ENCODE assay signal across 9 mouse cellular contexts in genomic region chr9:20812537-20813271, GRCm38 (mm10). TPM values are rescaled to one million over a fixed set of nuclear protein-coding genes. Genes with fewer than 3 reads are reported as not detected.
A peak's percentile ranks its signal among the peaks of the same experiment; 100 is the strongest.
DNase-seq lines count a peak whose midpoint lies in the region; ATAC-seq and TF ChIP-seq lines count a peak whose summit lies in the region.
"Had no signal": no experiment of that assay in that cellular context is flagged by ENCODE, and none has a peak within 500 bp of the region (broad histone marks: within the 10 kb centered on the region; RNA-seq: fewer than 3 reads in every experiment).

No protein-coding gene starts in this region.

- H3K27ac ChIP-seq in intestine, embryonic 15.5 days: no peak overlapping the region
- H3K27ac ChIP-seq in neural tube, embryonic 12.5 days: no peak overlapping the region
- H3K27ac ChIP-seq in layer of hippocampus, adult 2 months: no peak overlapping the region

- no peak overlapping the region for H3K4me3 ChIP-seq in intestine, embryonic 15.5 days (replicated peaks)
- no peak overlapping the region for H3K4me3 ChIP-seq in neural tube, embryonic 12.5 days
- H3K4me3 ChIP-seq in layer of hippocampus, adult 2 months: no peak overlapping the region

- peak; percentile 38; the same call in 1 of the 2 replicates for ATAC-seq in intestine, embryonic 15.5 days
- ATAC-seq in neural tube, embryonic 12.5 days (ENCODE audit: low FRiP score, low read depth): no peak

- TF ChIP-seq CTCF in layer of hippocampus, adult 2 months (conservative IDR thresholded peaks at IDR 0.05): no peak

- DNase-seq in ovary, postnatal 36 days (ENCODE audit: low spot score): peak; percentile 45
- DNase-seq in ovary, postnatal 14 days (ENCODE audit: low spot score): no peak
- DNase-seq in adrenal gland, adult 2 months: peak; percentile 91
- DNase-seq in gastrocnemius, adult 8-10 months (ENCODE audit: low spot score in 2 of 2): peak; percentile 34 to 36
- no peak for DNase-seq in layer of hippocampus, adult 2 months (ENCODE audit: low spot score in 2 of 2)
- no peak for DNase-seq in left cerebral cortex, postnatal 36 days (ENCODE audit: low spot score in 2 of 2)

- no peaks in the 10 kb centered on the region for H3K36me3 ChIP-seq in intestine, embryonic 15.5 days
- no peaks in the 10 kb centered on the region for H3K36me3 ChIP-seq in neural tube, embryonic 12.5 days

- H3K27me3 ChIP-seq in intestine, embryonic 15.5 days (replicated peaks): peaks cover 20% of the 10 kb centered on the region
- no peaks in the 10 kb centered on the region; the same call in 1 of the 2 replicates for H3K27me3 ChIP-seq in neural tube, embryonic 12.5 days (replicated peaks)

- H3K4me1 ChIP-seq in intestine, embryonic 15.5 days (replicated peaks): peaks cover 9% of the 10 kb centered on the region
- peaks cover 12% of the 10 kb centered on the region for H3K4me1 ChIP-seq in neural tube, embryonic 12.5 days

- 12% methylated on average over 19 of the region's 19 CpGs for WGBS in intestine, embryonic 15.5 days
- 14% methylated on average over 19 of the region's 19 CpGs for WGBS in neural tube, embryonic 12.5 days

- intact Hi-C loops in left cerebral cortex, postnatal 36 days (cut with DNase I): no loop called here

- no peaks in the 10 kb centered on the region for H3K9me3 ChIP-seq in intestine, embryonic 15.5 days
- no peaks in the 10 kb centered on the region for H3K9me3 ChIP-seq in neural tube, embryonic 12.5 days

- peak overlapping the region; percentile 41; the same call in 1 of the 2 replicates for H3K4me2 ChIP-seq in intestine, embryonic 15.5 days (replicated peaks)
- peak overlapping the region; percentile 20; the same call in 1 of the 2 replicates for H3K4me2 ChIP-seq in neural tube, embryonic 12.5 days (replicated peaks)

- H3K9ac ChIP-seq in intestine, embryonic 15.5 days: no peak overlapping the region
- H3K9ac ChIP-seq in neural tube, embryonic 12.5 days: no peak overlapping the region

RNA-seq across cellular contexts. Expression of gene Col5a3, which starts 2.2 kb away (rescaled TPM):
- total RNA-seq in adrenal gland, adult 2 months (2021): 100 to 1,000 TPM in 1 of 2 experiments, 10 to 100 TPM in 1; 78.4 to 293 TPM
- 108 and 110 TPM in 2 replicates for polyA plus RNA-seq in adrenal gland, adult 2 months (2012; rRNA removed)
- total RNA-seq in gastrocnemius, adult 8-10 months (2022): 1 to 10 TPM; 2.8 to 8.0 (median 6.7) TPM
- polyA plus RNA-seq in intestine, embryonic 15.5 days (2015; fragmentation: Nextera tagmentation; extraction: Ambion mirVana): 2.7 and 2.8 TPM in 2 replicates
- 0.47 and 0.75 TPM in 2 replicates for polyA plus RNA-seq in neural tube, embryonic 12.5 days (2016; fragmentation: Nextera tagmentation; extraction: Ambion mirVana)
- 1 to 10 TPM; 1.6 to 1.8 TPM for total RNA-seq in layer of hippocampus, adult 2 months (2021)
- 1 to 10 TPM; 1.1 to 2.2 TPM for total RNA-seq in left cerebral cortex, postnatal 36 days (2021)

RNA-seq across cellular contexts. Expression of gene Rdh8, which starts 5.6 kb away (rescaled TPM):
- not detected for total RNA-seq in adrenal gland, adult 2 months (2021)
- not detected in 2 replicates for polyA plus RNA-seq in adrenal gland, adult 2 months (2012; rRNA removed)
- 1 to 10 TPM in 1 of 4 experiments, under 1 TPM in 2, not detected in 1; 0.46 to 1.0 (median 0.80) TPM for total RNA-seq in gastrocnemius, adult 8-10 months (2022)
- polyA plus RNA-seq in intestine, embryonic 15.5 days (2015; fragmentation: Nextera tagmentation; extraction: Ambion mirVana): not detected in 2 replicates
- polyA plus RNA-seq in neural tube, embryonic 12.5 days (2016; fragmentation: Nextera tagmentation; extraction: Ambion mirVana): not detected in 2 replicates
- total RNA-seq in layer of hippocampus, adult 2 months (2021): not detected
- not detected for total RNA-seq in left cerebral cortex, postnatal 36 days (2021)
- polyA plus RNA-seq: neural tube, embryonic 14.5 days had no signal

RNA-seq across cellular contexts. Expression of gene A230050P20Rik, which starts 55.7 kb away (rescaled TPM):
- 10 to 100 TPM; 19.4 to 20.1 TPM for total RNA-seq in adrenal gland, adult 2 months (2021)
- polyA plus RNA-seq in adrenal gland, adult 2 months (2012; rRNA removed): 140 and 164 TPM in 2 replicates
- total RNA-seq in gastrocnemius, adult 8-10 months (2022): 1 to 10 TPM in 3 of 4 experiments, under 1 TPM in 1; 0.53 to 2.7 (median 1.5) TPM
- 15.0 and 19.8 TPM in 2 replicates for polyA plus RNA-seq in intestine, embryonic 15.5 days (2015; fragmentation: Nextera tagmentation; extraction: Ambion mirVana)
- polyA plus RNA-seq in neural tube, embryonic 12.5 days (2016; fragmentation: Nextera tagmentation; extraction: Ambion mirVana): 1.4 and 1.6 TPM in 2 replicates
- total RNA-seq in layer of hippocampus, adult 2 months (2021): 10 to 100 TPM; 77.6 to 85.9 TPM
- total RNA-seq in left cerebral cortex, postnatal 36 days (2021): 10 to 100 TPM; 65.7 to 90.2 TPM

Comparison
In these comparisons a context has a peak if more than half of its experiments do, and no peak if none do; other contexts are left out.
1. DNase-seq: peak in ovary, postnatal 36 days (single experiment), adrenal gland, adult 2 months (single experiment) and gastrocnemius, adult 8-10 months (2 of 2); none in ovary, postnatal 14 days (single experiment), layer of hippocampus, adult 2 months (0 of 2) and left cerebral cortex, postnatal 36 days (0 of 2).
2. RNA of gene Col5a3, which starts 2.2 kb away (total RNA-seq): 78.4 to 293 TPM in adrenal gland, adult 2 months; 2.8 to 8.0 TPM in gastrocnemius, adult 8-10 months, 1.1 to 2.2 TPM in left cerebral cortex, postnatal 36 days and 1.6 to 1.8 TPM in layer of hippocampus, adult 2 months; every median in the first group is over 4 times any median in the second.
3. RNA of gene A230050P20Rik, which starts 55.7 kb away (total RNA-seq): 65.7 to 90.2 TPM in left cerebral cortex, postnatal 36 days, 77.6 to 85.9 TPM in layer of hippocampus, adult 2 months and 19.4 to 20.1 TPM in adrenal gland, adult 2 months; 0.53 to 2.7 TPM in gastrocnemius, adult 8-10 months; every median in the first group is over 4 times any median in the second.